Mouse (Mus musculus) left cerebral cortex, adult 9 months (tissue): ENCODE results near the gene Myo18a.
A peak's percentile ranks its signal among the peaks of the same experiment; 100 is the strongest.

Experiments used
- DNase-seq, 2 experiments: peaks; one replicate each; pipeline ENCODE4 v3.0.0; 2022; ENCODE audit warnings: low spot score in 2 of 2

The Myo18a gene

DNA sequence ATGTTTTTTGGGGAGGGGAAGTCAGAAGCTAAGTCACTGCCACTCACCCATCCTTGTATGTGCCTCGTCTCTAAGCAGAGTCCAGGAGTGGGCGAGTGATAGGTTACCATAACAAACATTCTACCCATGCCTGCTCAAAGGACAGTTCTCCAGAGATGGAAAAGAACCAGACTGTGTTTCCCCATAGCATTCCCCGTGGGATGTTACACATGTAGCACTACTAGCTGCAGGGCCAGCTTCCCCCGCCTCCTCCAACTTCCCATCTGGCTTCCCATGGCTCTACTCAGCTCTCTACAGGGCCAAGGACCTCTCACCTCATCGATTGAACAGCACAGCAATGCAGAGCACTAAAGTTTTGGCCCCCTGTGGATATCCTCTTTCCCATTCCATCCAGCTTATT is 32.2 kb downstream of the Myo18a start:
- DNase-seq, result no peak

DNA sequence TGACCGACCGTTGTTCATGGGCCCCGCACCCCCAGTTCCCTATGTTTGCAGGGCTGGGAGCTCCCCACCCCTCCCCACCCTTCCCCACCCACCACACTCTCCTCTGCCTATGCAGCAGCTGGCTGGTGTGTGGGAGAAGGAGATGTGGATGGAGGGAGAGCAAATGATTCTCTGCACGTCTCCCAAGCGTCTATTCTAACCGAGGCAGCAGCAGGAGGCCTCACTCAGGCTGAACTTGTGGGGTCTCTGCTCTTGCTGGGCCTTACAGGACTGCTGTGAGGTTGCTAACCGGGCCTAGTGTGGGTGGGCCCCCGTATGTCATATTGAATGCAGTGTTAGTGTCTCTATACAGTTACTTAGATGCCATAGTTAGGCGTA is 37.4 kb downstream of the Myo18a start:
- DNase-seq, result peak in 1 of 2 experiments; percentile 27

DNA sequence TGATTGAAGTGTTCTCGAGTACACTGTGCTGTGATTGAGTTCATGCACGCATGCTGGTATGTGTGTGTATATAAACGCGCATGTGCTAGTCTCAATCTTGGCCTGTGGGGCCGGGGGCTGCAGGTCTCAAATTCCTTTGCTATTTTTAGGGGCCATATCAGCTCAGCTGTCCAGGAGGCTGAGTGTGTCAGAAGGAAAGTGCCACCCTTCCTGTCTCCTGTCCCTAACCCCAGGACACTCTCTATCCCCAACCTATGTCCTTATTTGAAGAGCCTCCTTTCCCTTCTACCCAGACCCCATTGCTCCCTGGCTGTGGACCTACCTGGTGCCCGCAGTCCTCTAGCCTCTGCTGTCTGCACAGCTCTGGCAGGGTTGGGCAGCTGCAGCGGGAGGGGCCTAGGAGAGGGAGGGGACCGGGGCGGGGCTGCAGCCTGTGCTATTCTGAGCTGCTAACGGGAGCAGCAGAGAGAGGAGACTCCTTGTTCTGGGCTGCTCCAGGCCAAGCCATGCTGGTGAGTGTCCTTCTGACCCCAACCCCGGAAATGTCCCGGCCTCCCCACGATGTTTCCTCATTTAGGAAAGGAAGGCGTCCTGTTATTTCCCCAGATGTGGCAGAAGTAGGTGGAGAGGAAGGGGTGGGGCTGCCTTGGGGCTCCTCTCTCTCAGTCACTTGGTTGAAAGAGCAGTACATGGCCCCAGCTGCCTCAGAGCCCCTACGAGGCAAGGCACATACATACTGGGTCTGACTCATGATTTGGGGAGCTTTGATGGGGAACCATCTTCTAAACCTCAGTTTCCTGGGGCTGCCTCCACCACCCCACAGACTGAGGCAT is 38.0 kb downstream of the Myo18a start:
- peak in 1 of 2 experiments; percentile 46 for DNase-seq

DNA sequence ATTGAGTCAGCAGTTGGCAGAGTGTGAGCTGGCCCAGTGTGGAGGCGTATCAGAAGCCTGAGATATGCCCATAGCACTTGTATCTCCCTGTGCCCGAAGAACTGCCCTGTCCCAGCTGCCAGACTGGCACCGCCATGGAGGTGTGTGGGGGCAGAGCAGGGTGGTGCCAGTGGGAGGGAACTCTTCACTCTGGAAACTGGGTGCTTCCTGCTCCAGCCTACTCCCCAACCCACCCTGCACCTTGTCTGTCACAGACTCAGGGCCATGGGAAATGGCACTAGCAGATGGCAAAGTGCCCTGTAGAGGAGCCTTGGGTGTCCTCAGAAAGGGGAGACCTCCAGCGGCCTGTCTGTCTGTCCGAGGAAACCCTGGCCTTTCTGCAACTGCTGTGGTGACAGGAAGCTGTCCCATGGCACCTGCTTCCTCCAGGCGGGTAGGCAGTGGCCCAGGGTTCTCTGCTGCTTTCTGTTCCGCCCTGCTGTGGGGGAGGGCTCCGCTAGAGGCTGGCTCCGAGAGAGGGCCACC is 39.4 kb downstream of the Myo18a start:
- DNase-seq, result peak in 1 of 2 experiments; percentile 44

DNA sequence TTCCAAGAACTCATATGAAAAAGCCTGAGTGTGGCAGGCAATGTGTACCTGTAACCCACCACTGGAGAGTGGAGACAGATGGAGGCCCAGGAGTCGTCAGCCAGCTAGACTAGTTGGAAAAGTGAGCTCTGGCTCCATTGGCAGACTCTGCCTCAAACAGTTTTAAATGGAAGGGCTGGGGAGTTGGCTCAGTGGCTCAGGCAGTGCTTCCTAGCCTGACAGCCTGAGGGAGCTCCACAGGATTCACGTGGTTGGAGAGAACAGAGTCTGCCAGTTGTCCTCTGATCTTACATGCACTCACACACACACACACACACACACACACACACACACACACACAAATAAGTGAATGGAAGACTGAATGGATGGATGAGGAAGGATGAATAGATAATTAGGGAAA is 43.2 kb downstream of the Myo18a start:
- peak in 1 of 2 experiments; percentile 36 for DNase-seq

DNA sequence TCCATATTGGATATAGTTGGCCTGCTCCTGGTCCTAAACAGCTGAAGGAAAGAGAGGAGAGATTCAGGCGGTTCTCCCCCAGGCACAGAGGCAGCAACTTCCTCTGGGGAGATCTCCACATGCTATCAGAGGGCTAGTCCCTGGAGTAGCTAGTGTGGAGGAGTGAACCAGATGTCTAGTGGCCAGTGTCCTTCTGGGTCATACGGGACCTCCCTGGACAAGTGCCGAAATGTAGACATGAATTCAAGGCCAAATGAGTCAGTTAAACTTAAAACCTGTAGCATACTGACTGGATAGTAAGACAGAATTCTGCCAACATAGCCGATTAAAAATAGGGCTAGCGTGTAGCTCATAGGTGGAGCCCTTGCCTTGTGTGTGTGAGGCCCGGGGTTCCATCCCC is 43.8 kb downstream of the Myo18a start:
- no peak for DNase-seq

DNA sequence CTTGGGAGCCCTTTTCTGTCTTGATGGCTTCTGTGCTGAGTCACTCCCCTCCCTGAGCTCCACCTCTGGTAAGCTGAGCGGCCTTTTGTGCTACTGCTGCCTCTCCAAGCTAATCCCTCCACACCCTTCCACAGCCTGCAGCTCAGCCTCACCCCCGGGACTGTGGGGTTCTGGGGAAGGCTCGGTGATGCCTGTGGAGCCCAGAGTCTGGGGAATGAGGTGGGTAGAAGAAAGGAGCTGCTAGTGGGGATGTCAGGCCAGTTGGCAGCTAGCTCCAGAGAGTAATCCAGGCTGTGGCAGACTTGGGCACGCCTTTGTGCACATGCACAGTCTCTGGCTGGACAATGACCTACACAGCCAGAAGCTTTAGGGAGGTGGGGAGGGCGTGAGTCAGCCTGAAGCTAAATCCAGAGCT is 45.0 kb downstream of the Myo18a start:
- DNase-seq, result no peak

DNA sequence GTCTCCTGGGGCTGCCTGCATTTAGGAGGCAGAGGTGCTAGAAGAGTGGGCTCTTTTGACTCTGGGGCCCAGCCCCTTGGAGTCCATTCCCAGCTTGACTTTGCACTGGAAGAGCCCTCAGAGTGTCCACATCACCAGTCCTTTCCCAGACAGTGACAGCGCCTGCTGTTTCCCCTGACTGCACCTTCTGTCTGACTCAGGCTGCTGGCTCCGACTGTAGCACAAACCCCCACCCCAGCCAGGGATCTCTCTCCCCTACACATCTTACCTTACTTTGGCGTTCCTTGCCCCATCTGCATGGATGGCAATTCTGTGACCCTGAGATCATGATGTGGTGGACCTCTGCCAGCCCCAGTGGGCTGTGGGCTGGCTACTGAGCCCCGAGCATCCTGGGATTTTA is 46.2 kb downstream of the Myo18a start:
- no peak for DNase-seq

DNA sequence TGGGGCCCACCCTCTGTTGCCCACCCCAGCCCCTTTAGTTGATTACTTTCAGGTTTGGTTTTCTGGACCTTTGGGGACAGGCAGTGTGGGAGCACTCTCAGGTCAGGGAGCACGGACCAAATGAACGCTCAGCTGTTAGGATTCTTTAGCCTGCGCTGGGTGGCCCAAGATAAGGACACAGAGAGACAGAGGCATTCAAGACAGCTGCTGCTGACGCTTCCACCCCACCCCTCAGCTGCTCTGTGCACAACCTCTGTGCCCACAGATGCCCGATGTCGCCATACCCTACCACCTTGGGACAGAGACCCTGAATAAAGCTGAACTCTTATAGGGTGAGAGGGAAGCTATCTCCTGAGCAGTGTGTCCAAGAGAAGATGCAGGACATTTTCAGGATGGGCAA is 47.0 kb downstream of the Myo18a start:
- DNase-seq, result no peak

DNA sequence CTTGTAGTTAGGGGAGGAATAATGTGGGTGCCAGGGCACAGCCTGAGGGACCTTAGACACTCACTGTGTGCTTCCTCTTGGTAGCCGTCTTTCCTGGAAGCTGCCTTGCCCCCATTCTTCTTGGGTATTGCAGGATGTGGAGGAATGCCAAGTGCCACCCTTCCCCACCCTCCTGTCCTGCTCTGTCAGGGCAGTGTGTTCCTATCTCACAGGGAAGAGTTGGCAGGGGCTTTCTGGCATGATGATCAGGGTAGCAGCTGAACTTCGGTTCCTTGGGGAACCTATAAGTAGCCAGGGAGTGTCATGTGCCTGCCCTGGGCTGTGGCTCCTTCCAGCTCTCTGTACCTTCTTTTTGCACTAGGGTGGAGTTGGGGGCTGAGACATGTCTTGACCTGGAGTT is 50.9 kb downstream of the Myo18a start:
- no peak for DNase-seq

DNA sequence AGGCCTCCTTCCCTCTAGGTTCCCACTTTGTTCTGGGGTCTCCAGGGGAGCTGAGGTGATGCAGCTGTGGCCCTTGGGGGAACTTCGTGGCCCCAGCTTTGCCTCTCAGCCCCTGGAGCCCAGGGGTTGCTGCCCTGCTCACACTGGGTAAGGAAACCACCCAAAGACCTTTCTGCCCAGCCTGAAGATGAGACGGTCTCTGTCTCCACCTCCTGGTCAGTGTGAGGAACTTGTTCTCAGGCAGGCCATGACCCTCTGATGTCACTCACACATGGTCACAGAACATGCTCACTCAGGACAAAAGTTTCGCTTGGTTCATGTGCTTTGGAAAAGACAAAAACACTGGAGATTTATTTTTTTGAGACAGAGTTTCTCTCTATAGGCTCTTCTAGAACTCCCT is 53.0 kb downstream of the Myo18a start:
- DNase-seq, result no peak

DNA sequence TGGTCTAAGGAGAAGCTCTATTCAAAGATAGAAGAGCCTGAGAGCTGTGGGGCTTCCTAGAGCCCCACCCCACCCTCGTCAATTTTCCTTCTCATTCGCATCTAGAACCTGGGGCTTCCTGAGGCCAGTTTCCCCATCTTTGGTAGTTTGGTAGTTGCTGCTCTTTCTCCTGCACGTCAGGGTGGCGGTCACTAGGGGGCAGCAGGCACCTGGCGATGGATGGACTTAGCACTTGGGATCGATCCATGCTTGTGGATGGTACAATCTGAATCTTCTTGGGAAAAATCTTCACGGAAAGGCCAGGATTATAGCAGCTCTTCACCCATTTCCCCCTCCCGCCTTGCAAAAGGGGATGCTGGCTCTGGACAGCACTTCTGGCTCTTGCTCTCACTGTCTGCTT is 58.6 kb downstream of the Myo18a start:
- peak in 1 of 2 experiments; percentile 70 for DNase-seq

DNA sequence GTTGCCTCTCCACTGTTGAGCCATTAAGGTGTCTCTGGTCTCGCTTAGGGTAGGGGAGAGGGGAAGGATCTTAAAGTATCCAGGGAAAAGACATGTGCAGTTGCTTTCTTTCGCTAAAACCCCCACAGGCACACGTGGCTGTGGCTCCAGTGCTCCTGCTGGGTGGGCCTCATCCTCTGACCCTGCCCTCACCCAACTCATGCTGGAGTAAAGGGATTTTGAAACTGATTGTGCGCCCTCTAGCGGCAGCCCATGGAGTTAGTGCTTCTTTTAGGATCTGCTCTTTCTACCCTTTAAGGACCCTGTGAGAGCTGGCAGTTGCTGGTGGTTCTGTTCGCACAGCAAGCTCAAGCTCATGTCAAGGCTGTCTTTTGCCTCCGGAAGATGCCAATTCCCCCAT is 59.7 kb downstream of the Myo18a start:
- DNase-seq, result peak in 1 of 2 experiments; percentile 69

DNA sequence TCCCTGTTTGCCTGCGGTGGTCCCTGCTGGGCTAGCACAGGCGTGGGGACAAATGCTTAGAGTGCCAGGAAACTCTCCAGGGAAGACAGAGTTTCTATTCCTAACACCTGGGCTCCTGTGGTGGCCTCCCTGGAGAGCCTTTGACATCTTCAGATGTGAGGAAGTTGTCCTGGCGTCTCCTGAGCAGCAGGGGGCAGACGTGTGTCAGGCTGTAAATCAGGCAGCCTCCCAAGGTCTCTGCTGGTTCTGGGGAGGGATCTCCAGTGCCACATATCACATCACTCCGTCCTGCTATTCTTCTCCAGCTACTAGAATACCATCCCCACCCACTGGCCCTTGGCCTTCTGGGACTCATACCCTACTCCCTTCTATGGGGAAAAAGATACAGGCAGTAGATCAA is 62.8 kb downstream of the Myo18a start:
- peak in 1 of 2 experiments; percentile 74 for DNase-seq

DNA sequence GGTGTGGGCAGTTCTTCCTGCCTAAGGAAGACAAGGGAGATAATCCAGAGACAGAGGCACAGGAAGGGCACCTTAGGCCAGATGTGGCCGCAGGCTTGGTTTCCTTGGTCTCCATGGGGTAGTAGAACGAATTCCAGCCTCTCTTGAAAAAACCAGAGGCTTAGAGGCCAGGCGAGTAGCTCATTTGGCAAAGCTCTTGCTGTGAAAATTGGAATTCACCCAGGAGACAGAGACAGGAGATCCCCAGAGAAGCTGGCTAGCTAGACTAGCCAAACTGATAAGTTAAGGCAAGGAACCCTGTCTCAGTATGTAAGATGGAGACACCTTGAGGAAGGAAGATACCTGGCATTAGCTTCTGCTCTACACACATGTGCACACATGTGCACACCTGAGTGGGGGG is 63.3 kb downstream of the Myo18a start:
- DNase-seq, result no peak

DNA sequence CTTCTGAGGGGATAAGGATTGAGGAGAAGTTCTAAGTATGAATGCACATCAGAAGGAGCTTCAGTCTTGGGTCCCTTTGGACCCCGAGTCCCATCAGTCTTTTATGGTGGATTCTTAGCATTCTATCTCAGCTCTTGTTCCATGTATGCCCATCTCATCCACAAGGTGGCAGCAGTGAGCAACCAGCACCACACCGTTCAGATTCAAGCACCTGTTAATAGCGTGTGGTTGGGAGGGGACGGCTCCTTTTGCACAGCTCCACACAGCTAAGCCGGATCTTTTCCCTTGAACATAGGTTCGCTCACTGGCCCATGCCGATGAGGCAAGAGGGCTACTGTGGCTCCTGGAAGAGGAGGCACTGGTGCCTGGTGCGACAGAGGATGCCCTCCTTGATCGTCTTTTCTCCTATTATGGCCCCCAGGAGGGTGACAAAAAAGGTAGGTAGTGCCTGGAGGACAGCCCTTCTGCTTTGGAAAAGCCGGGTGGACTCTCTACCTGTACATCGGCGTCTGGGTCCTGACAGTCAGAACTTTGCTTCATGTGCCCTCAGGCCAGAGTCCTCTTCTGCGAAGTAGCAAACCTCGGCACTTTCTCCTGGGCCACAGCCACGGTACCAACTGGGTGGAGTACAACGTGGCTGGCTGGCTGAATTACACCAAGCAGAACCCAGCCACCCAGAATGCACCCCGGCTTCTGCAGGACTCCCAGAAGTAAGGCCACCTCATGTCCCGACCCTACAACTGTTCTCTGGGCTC is 64.4 kb downstream of the Myo18a start:
- DNase-seq, result peak in 1 of 2 experiments; percentile 87

DNA sequence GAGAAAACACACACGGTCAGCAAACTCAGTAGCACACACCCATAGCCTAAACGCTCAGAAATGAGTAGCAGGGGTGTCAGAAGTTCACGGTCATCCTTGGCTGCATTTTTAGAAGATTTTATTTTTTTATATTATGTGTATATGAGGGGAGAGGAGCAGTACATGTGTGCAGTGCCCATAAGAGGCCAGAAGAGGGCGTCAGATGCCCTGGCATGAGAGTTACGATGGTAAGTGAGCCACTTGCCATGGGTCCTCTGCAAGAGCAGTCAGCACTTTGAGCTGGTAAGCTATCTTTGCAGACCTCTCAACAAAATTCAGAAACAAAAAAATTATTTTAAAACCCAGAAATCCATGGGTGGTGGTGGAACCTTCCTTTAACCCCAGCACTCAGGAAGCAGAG is 65.1 kb downstream of the Myo18a start:
- DNase-seq, result no peak

DNA sequence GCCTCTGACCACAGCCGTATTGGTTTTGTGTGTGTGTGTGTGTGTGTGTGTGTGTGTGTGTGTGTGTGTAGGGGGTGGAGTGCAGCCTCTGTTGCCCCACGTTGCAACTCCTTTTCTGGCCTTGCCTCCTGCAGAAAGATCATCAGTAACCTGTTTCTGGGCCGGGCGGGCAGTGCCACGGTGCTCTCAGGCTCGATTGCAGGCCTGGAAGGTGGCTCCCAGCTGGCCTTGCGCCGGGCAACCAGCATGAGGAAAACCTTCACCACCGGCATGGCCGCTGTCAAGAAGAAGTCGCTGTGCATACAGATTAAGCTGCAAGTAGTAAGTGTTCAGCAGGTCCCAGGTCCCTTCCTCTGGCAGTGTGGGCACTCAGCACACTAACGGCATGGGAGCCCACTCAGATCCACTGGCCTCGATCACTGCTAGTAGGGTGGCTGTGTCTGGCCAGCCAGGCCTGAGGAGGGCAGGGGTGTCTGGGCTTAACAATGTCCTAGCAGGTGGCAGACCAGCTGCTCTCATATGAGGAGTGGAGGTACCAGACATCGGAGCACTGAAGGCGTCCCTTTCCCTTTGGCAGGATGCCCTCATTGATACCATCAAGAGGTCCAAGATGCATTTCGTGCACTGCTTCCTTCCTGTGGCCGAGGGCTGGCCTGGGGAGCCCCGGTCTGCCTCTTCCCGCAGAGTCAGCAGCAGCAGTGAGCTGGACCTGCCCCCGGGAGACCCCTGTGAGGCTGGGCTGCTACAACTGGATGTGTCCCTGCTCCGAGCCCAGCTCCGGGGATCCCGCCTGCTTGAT is 66.2 kb downstream of the Myo18a start:
- no peak for DNase-seq

DNA sequence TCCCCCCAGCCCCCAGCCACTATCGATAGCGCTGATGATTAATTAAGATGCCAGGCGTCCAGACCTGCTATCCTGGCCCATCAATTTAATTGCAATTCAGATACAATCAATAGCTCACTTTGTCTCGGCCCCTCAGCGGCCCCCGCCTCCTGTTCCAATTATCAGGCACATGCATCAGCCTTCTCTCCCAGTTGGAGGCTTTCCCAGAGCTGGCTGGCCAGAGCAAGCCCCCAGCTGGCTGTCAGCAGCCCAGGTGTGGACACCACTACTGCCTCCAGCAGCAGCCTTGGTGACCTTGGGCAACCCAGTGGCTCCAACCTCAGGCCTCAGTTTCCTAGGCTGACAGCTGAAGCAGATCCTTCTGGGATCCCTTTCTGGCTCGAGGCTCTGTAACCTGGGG is 67.8 kb downstream of the Myo18a start:
- DNase-seq, result no peak

DNA sequence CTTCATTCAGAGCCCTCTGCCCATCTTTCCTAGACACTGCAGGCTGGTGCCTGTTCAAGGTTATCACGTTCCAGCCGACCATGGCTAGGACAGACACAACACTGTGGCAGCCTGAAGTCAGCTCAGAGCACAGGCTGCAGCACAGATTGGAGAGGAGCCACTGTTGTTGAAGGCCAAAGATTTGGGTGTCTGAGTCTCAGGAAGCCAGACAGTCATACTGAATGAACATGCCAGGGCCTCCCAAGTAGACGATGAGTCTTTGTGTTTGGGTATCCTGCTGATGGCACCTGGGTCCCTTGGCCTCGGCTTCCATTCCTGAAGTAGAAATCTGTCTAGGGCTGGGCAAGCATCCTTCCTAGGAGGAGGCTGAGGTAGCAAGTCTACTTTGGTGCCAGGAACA is 69.5 kb downstream of the Myo18a start:
- no peak for DNase-seq

DNA sequence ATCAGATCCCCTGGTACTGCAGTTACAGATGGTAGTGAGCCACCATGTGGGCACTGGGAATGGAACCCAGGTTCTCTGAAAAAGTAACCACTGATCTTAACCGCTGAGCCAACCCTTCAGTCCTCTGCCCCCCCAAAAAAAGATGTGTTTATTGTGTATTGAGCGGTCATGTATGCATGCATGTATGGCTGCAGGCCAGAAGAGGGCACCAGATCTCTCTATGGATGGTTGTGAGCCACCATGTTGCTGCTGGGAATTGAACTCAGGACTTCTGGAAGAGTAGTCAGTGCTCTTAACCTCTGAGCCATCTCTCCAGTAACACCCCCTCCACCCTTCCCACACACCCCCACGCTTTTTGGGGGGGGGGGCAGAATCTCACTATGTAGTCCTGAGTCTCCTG is 72.1 kb downstream of the Myo18a start:
- DNase-seq, result no peak

DNA sequence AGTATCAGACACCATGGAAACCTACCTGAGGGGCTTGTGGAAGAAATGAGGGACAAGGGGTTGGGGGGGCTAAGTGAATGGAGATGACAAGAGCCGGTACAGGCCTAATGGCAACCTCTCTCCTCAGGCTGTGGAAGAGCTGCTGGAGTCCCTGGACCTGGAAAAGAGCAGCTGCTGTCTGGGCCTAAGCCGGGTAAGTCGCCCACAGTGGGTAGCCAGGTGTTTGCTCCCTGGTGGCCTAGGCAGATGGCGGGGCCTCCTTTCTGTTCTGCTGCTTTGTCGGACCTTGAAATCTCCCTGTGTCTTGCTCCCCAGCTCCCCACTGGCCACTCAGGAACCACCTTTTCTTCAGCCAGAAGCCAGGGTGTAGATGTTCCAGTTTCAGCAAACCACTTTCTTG is 73.2 kb downstream of the Myo18a start:
- DNase-seq, result no peak
